Mouse (Mus musculus) liver, postnatal 0 days (tissue): ENCODE measurements at regions not wholly inside any gene's neighbourhood (a gene's known extent, or its start where the extent isn't known, plus 50 kb on each side); places are given as distances from the start of the nearest gene placed in this dataset.

Experiments
- ATAC-seq: fragments of 200-750 bp; cut with Nextera tagmentation; 2 replicates; pipeline ENCODE4 v1.8.0; 2017; ENCODE audit warnings: mild to moderate bottlenecking, moderate library complexity
- DNase-seq: peaks from one replicate; pipeline ENCODE4 v3.0.0-alpha.2; 2016
- H3K27ac ChIP-seq: fragments of 300-500 bp; sonication (generic); 2 replicates; pipeline ENCODE4 v1.5.1; 2014; ENCODE audit warnings: antibody characterized with exemption, moderate library complexity, mild to moderate bottlenecking, low read depth
- H3K27me3 ChIP-seq: fragments of 300-500 bp; sonication (generic); 2 replicates; pipeline ENCODE4 v1.6.1; 2014; ENCODE audit warnings: low read length, control low read depth, mixed read lengths; ENCODE audit not compliant: insufficient read depth
- H3K36me3 ChIP-seq: fragments of 300-500 bp; sonication (generic); replicated peaks from 2 replicates; pipeline ENCODE4 v1.6.1; 2014; ENCODE audit warnings: mild to moderate bottlenecking, control low read depth, low read length, moderate library complexity, mixed read lengths; ENCODE audit not compliant: insufficient read depth
- H3K4me1 ChIP-seq: fragments of 300-500 bp; sonication (generic); 2 replicates; pipeline ENCODE4 v1.6.1; 2014; ENCODE audit warnings: antibody characterized with exemption, mild to moderate bottlenecking, control low read depth; ENCODE audit not compliant: insufficient read depth
- H3K4me2 ChIP-seq: fragments of 300-500 bp; sonication (generic); 2 replicates; pipeline ENCODE4 v1.6.1; 2014; ENCODE audit warnings: low read depth, mild to moderate bottlenecking, low read length, moderate library complexity, mixed read lengths
- H3K4me3 ChIP-seq: fragments of 300-500 bp; sonication (generic); 2 replicates; pipeline ENCODE4 v1.5.1; 2014; ENCODE audit warnings: low read depth, low read length
- H3K9ac ChIP-seq: fragments of 300-500 bp; sonication (generic); replicated peaks from 2 replicates; pipeline ENCODE4 v1.6.1; 2014; ENCODE audit warnings: mild to moderate bottlenecking, moderate library complexity
- H3K9me3 ChIP-seq: fragments of 300-500 bp; sonication (generic); 2 replicates; pipeline ENCODE4 v1.6.1; 2016; ENCODE audit warnings: mild to moderate bottlenecking, control low read depth, low read length, mixed read lengths
- CTCF ChIP-seq: sonication (generic); IDR thresholded peaks from 2 replicates; pipeline ENCODE4 v1.5.1; 2016; ENCODE audit warnings: antibody characterized with exemption, low read depth
- EP300 ChIP-seq: IDR thresholded peaks from 2 replicates; pipeline ENCODE4 v1.6.1; 2016; ENCODE audit warnings: antibody characterized with exemption, low read depth, mild to moderate bottlenecking
- WGBS: fragments of 180-500 bp; shearing (Covaris S2); extraction: QIAGEN DNeasy Blood & Tissue Kit; methylation state at CpG from one replicate; pipeline ENCODE4 v1.1.7; 2014; ENCODE audit not compliant: insufficient replicate concordance; 5-methylcytosine and 5-hydroxymethylcytosine counted together

GRCm38 (mm10) chr15:96219746-96220145 lies 67.6 kb upstream of the Arid2 start:
- H3K4me2 ChIP-seq: no peak overlapping the region
- H3K4me1 ChIP-seq: no peaks in the 10 kb centered on the region
- WGBS: 80% methylated on average over 7 of the region's 7 CpGs
- no peaks in the 10 kb centered on the region for H3K36me3 ChIP-seq
- no peak overlapping the region for H3K9ac ChIP-seq
- H3K27ac ChIP-seq: no peak overlapping the region
- H3K27me3 ChIP-seq: no peaks in the 10 kb centered on the region
- H3K4me3 ChIP-seq: no peak overlapping the region
- DNase-seq (no peak), ATAC-seq (no peak)
- TF ChIP-seq CTCF (no peak), EP300 (no peak)
- no peaks in the 10 kb centered on the region for H3K9me3 ChIP-seq

GRCm38 (mm10) chr15:96231969-96232368 lies 55.3 kb upstream of the Arid2 start:
- 69% methylated on average over 3 of the region's 3 CpGs for WGBS
- Histone ChIP-seq H3K4me2 (no peak overlapping the region), H3K36me3 (no peaks in the 10 kb centered on the region), H3K4me1 (no peaks in the 10 kb centered on the region), H3K27ac (no peak overlapping the region), H3K27me3 (no peaks in the 10 kb centered on the region), H3K4me3 (no peak overlapping the region), H3K9ac (no peak overlapping the region), H3K9me3 (no peaks in the 10 kb centered on the region)
- TF ChIP-seq CTCF (no peak), EP300 (no peak)
- DNase-seq (no peak), ATAC-seq (no peak)

- no peak for TF ChIP-seq CTCF
- no peak for TF ChIP-seq EP300
- no peak for ATAC-seq
Measured at GRCm38 (mm10) chr15:96233113-96233512, 54.2 kb upstream of the Arid2 start.

GRCm38 (mm10) chr15:96234783-96235182 lies 52.5 kb upstream of the Arid2 start:
- TF ChIP-seq CTCF (no peak), EP300 (no peak)

More at GRCm38 (mm10) chr15:96233113-96233512, 54.2 kb upstream of the Arid2 start:
- no peak overlapping the region for H3K4me3 ChIP-seq
- no peak overlapping the region for H3K27ac ChIP-seq
- no peak for DNase-seq
- H3K4me2 ChIP-seq: no peak overlapping the region
- no peaks in the 10 kb centered on the region for H3K36me3 ChIP-seq
- no peak overlapping the region for H3K9ac ChIP-seq
- H3K9me3 ChIP-seq: no peaks in the 10 kb centered on the region
- 0 out of 2 replicates have a peak, but pooled peaks cover 6% of the 10 kb centered on the region for H3K4me1 ChIP-seq
- H3K27me3 ChIP-seq: no peaks in the 10 kb centered on the region

More at GRCm38 (mm10) chr15:96234783-96235182, 52.5 kb upstream of the Arid2 start:
- DNase-seq: no peak
- H3K27me3 ChIP-seq: no peaks in the 10 kb centered on the region
- WGBS: 68% methylated on average over 8 of the region's 8 CpGs
- no peaks in the 10 kb centered on the region for H3K36me3 ChIP-seq
- no peak overlapping the region for H3K4me3 ChIP-seq
- H3K9ac ChIP-seq: no peak overlapping the region
- no peaks in the 10 kb centered on the region for H3K9me3 ChIP-seq
- H3K4me1 ChIP-seq: 0 out of 2 replicates have a peak, but pooled peaks cover 6% of the 10 kb centered on the region
- no peak overlapping the region for H3K4me2 ChIP-seq
- no peak for ATAC-seq
- H3K27ac ChIP-seq: no peak overlapping the region
